Comparison of ENCODE assay signal across 8 mouse cellular contexts in genomic region chrX:159626907-159627587, GRCm38 (mm10). TPM values are rescaled to one million over a fixed set of nuclear protein-coding genes. Genes with fewer than 3 reads are reported as not detected.
DNase-seq lines count a peak whose midpoint lies in the region; ATAC-seq lines count a peak whose summit lies in the region.

Gene Sh3kbp1, plus strand, starts transcription at chrX:159627272.

- no peaks in the 10 kb centered on the region for H3K36me3 ChIP-seq in hindbrain, embryonic 13.5 days

- peak within 1 kb of the TSS; percentile 80 for H3K9ac ChIP-seq in hindbrain, embryonic 13.5 days

- peak within 1 kb of the TSS; percentile 59 for H3K4me3 ChIP-seq in hindbrain, embryonic 13.5 days

- H3K4me2 ChIP-seq in hindbrain, embryonic 13.5 days: peak within 1 kb of the TSS; percentile 57

- no peaks in the 10 kb centered on the region for H3K9me3 ChIP-seq in hindbrain, embryonic 13.5 days

- peak; percentile 67 for DNase-seq in T-cell, adult 2 months (ENCODE audit: low spot score)
- peak; percentile 27 to 40 for DNase-seq in cerebellum, postnatal 36 days
- DNase-seq in frontal cortex, postnatal 36 days (ENCODE audit: low spot score in 2 of 2): peak; percentile 38 to 41
- peak; percentile 50 to 51 for DNase-seq in layer of hippocampus, postnatal 36 days
- peak; percentile 52 for DNase-seq in lung, postnatal 25 days (ENCODE audit: low spot score)
- peak; percentile 71 for DNase-seq in retina, embryonic 14.5 days (ENCODE audit: low spot score)
- DNase-seq in urinary bladder, adult 18-20 months (ENCODE audit: low spot score in 2 of 2): peak; percentile 46 to 51

- H3K4me1 ChIP-seq in hindbrain, embryonic 13.5 days (replicated peaks): peaks cover 9% of the 10 kb centered on the region; the same call in 1 of the 2 replicates

- 13% methylated on average over 40 of the region's 60 CpGs for WGBS in hindbrain, embryonic 13.5 days

- ATAC-seq in hindbrain, embryonic 13.5 days (ENCODE audit: low FRiP score): peak; percentile 87

- peak within 1 kb of the TSS; percentile 80 for H3K27ac ChIP-seq in hindbrain, embryonic 13.5 days

- H3K27me3 ChIP-seq in hindbrain, embryonic 13.5 days: no peaks in the 10 kb centered on the region

RNA-seq across cellular contexts. Expression of gene Sh3kbp1, which starts in this region (rescaled TPM):
- 45.4 and 46.4 TPM in 2 replicates for polyA plus RNA-seq in hindbrain, embryonic 13.5 days (2015; fragmentation: Nextera tagmentation; extraction: Ambion mirVana)
- total RNA-seq in layer of hippocampus, postnatal 36 days (2021): 10 to 100 TPM; 37.1 to 39.1 TPM

Comparison
In these comparisons a context has a peak if more than half of its experiments do, and no peak if none do; other contexts are left out.
1. Peak in every context shown above with its lines: DNase-seq, ATAC-seq, H3K4me3 ChIP-seq and H3K27ac ChIP-seq.